Mouse (Mus musculus): ENCODE data around the gene Pygo2. TPM values are rescaled to one million over a fixed set of nuclear protein-coding genes. Genes with fewer than 3 reads are reported as not detected.
A peak's percentile ranks its signal among the peaks of the same experiment; 100 is the strongest.

Pygo2 gene
- polyA plus RNA-seq, 1 experiment from 2014 or later = 47.6 TPM

GRCm38 (mm10) chr3:89385451-89385850 lies 44.6 kb upstream of the Pygo2 start:
- Histone ChIP-seq H3K4me2 (ENCODE audit: low read length) (no peak overlapping the region), H3K9ac (ENCODE audit: low read depth, low read length) (no peak overlapping the region), H3K9me3 (replicated peaks; ENCODE audit: control insufficient read depth, low read length, poor library complexity, severe bottlenecking) (no peaks in the 10 kb centered on the region), H3K4me1 (ENCODE audit: control insufficient read depth, insufficient read depth, low read length) (no peaks in the 10 kb centered on the region), H3K27me3 (ENCODE audit: control insufficient read depth, insufficient read depth, low read depth, low read length) (no peaks in the 10 kb centered on the region), H3K36me3 (ENCODE audit: control insufficient read depth, insufficient read depth, low read length) (no peaks in the 10 kb centered on the region), H3K4me3 (ENCODE audit: low read depth, low read length) (no peak overlapping the region), H3K27ac (ENCODE audit: low read length) (no peak overlapping the region)
- no peak for ATAC-seq
- 46% methylated on average over 9 of the region's 11 CpGs for WGBS

- no peaks in the 10 kb centered on the region for H3K36me3 ChIP-seq (ENCODE audit: control insufficient read depth, insufficient read depth, low read length)
- no peak overlapping the region for H3K4me2 ChIP-seq (ENCODE audit: low read length)
- H3K9me3 ChIP-seq (replicated peaks; ENCODE audit: control insufficient read depth, low read length, poor library complexity, severe bottlenecking) = no peaks in the 10 kb centered on the region
- no peak overlapping the region for H3K9ac ChIP-seq (ENCODE audit: low read depth, low read length)
- peaks cover 11% of the 10 kb centered on the region for H3K4me1 ChIP-seq (ENCODE audit: control insufficient read depth, insufficient read depth, low read length)
- H3K27me3 ChIP-seq (ENCODE audit: control insufficient read depth, insufficient read depth, low read depth, low read length) = no peaks in the 10 kb centered on the region
- no peak for ATAC-seq
- WGBS = 54% methylated on average over 17 of the region's 17 CpGs
- no peak overlapping the region for H3K27ac ChIP-seq (ENCODE audit: low read length)
- H3K4me3 ChIP-seq (ENCODE audit: low read depth, low read length) = no peak overlapping the region
These were observed 43.3 kb upstream of the Pygo2 start for GRCm38 (mm10) chr3:89386438-89387420.

GRCm38 (mm10) chr3:89387632-89388031 lies 42.4 kb upstream of the Pygo2 start:
- Histone ChIP-seq H3K9ac (ENCODE audit: low read depth, low read length) (no peak overlapping the region), H3K4me1 (ENCODE audit: control insufficient read depth, insufficient read depth, low read length) (peaks cover 20% of the 10 kb centered on the region), H3K9me3 (replicated peaks; ENCODE audit: control insufficient read depth, low read length, poor library complexity, severe bottlenecking) (no peaks in the 10 kb centered on the region), H3K36me3 (ENCODE audit: control insufficient read depth, insufficient read depth, low read length) (no peaks in the 10 kb centered on the region), H3K4me3 (ENCODE audit: low read depth, low read length) (no peak overlapping the region), H3K4me2 (ENCODE audit: low read length) (no peak overlapping the region), H3K27me3 (ENCODE audit: control insufficient read depth, insufficient read depth, low read depth, low read length) (0 out of 2 replicates have a peak, but pooled peaks cover 3% of the 10 kb centered on the region), H3K27ac (ENCODE audit: low read length) (no peak overlapping the region)
- ATAC-seq = no peak
- WGBS = 77% methylated on average over 11 of the region's 11 CpGs

GRCm38 (mm10) chr3:89388134-89388881 lies 41.7 kb upstream of the Pygo2 start:
- Histone ChIP-seq H3K27me3 (ENCODE audit: control insufficient read depth, insufficient read depth, low read depth, low read length) (0 out of 2 replicates have a peak, but pooled peaks cover 5% of the 10 kb centered on the region), H3K9ac (ENCODE audit: low read depth, low read length) (no peak overlapping the region), H3K36me3 (ENCODE audit: control insufficient read depth, insufficient read depth, low read length) (no peaks in the 10 kb centered on the region), H3K9me3 (replicated peaks; ENCODE audit: control insufficient read depth, low read length, poor library complexity, severe bottlenecking) (no peaks in the 10 kb centered on the region), H3K4me3 (ENCODE audit: low read depth, low read length) (no peak overlapping the region), H3K27ac (ENCODE audit: low read length) (no peak overlapping the region), H3K4me2 (ENCODE audit: low read length) (no peak overlapping the region), H3K4me1 (ENCODE audit: control insufficient read depth, insufficient read depth, low read length) (peaks cover 26% of the 10 kb centered on the region)
- WGBS = 70% methylated on average over 11 of the region's 11 CpGs
- ATAC-seq = 0 out of 2 replicates have a peak, but pooled peaks have one; percentile 1

- no peak overlapping the region for H3K4me2 ChIP-seq (ENCODE audit: low read length)
These were observed 40.9 kb upstream of the Pygo2 start for GRCm38 (mm10) chr3:89388901-89389740.

GRCm38 (mm10) chr3:89390111-89390515 lies 39.9 kb upstream of the Pygo2 start:
- no peak for ATAC-seq
- peaks cover 45% of the 10 kb centered on the region for H3K4me1 ChIP-seq (ENCODE audit: control insufficient read depth, insufficient read depth, low read length)

More at GRCm38 (mm10) chr3:89388901-89389740, 40.9 kb upstream of the Pygo2 start:
- ATAC-seq = no peak
- H3K27ac ChIP-seq (ENCODE audit: low read length) = no peak overlapping the region
- no peak overlapping the region for H3K4me3 ChIP-seq (ENCODE audit: low read depth, low read length)
- H3K9ac ChIP-seq (ENCODE audit: low read depth, low read length) = no peak overlapping the region
- H3K4me1 ChIP-seq (ENCODE audit: control insufficient read depth, insufficient read depth, low read length) = peaks cover 35% of the 10 kb centered on the region
- no peaks in the 10 kb centered on the region for H3K9me3 ChIP-seq (replicated peaks; ENCODE audit: control insufficient read depth, low read length, poor library complexity, severe bottlenecking)
- peaks cover 10% of the 10 kb centered on the region; the same call in 1 of the 2 replicates for H3K27me3 ChIP-seq (ENCODE audit: control insufficient read depth, insufficient read depth, low read depth, low read length)
- no peaks in the 10 kb centered on the region for H3K36me3 ChIP-seq (ENCODE audit: control insufficient read depth, insufficient read depth, low read length)
- WGBS = 72% methylated on average over 6 of the region's 6 CpGs

GRCm38 (mm10) chr3:89390699-89391662 lies 39.0 kb upstream of the Pygo2 start:
- no peaks in the 10 kb centered on the region for H3K36me3 ChIP-seq (ENCODE audit: control insufficient read depth, insufficient read depth, low read length)
- H3K9me3 ChIP-seq (replicated peaks; ENCODE audit: control insufficient read depth, low read length, poor library complexity, severe bottlenecking) = no peaks in the 10 kb centered on the region
- no peak for ATAC-seq
- H3K4me2 ChIP-seq (ENCODE audit: low read length) = peak overlapping the region; percentile 99
- peak overlapping the region; percentile 72 for H3K9ac ChIP-seq (ENCODE audit: low read depth, low read length)
- peak overlapping the region; percentile 55 for H3K4me3 ChIP-seq (ENCODE audit: low read depth, low read length)
- H3K27ac ChIP-seq (ENCODE audit: low read length) = 0 out of 2 replicates have a peak overlapping the region, but pooled peaks have one; percentile 8
- 11% methylated on average over 18 of the region's 19 CpGs for WGBS
- H3K27me3 ChIP-seq (ENCODE audit: control insufficient read depth, insufficient read depth, low read depth, low read length) = peaks cover 21% of the 10 kb centered on the region
- peaks cover 53% of the 10 kb centered on the region for H3K4me1 ChIP-seq (ENCODE audit: control insufficient read depth, insufficient read depth, low read length)

More at GRCm38 (mm10) chr3:89390111-89390515, 39.9 kb upstream of the Pygo2 start:
- H3K27me3 ChIP-seq (ENCODE audit: control insufficient read depth, insufficient read depth, low read depth, low read length) = peaks cover 17% of the 10 kb centered on the region
- no peak overlapping the region for H3K4me2 ChIP-seq (ENCODE audit: low read length)
- WGBS = 65% methylated on average over 3 of the region's 5 CpGs
- H3K4me3 ChIP-seq (ENCODE audit: low read depth, low read length) = no peak overlapping the region
- H3K36me3 ChIP-seq (ENCODE audit: control insufficient read depth, insufficient read depth, low read length) = no peaks in the 10 kb centered on the region
- H3K27ac ChIP-seq (ENCODE audit: low read length) = no peak overlapping the region
- H3K9me3 ChIP-seq (replicated peaks; ENCODE audit: control insufficient read depth, low read length, poor library complexity, severe bottlenecking) = no peaks in the 10 kb centered on the region
- no peak overlapping the region for H3K9ac ChIP-seq (ENCODE audit: low read depth, low read length)
